Mouse (Mus musculus): ENCODE results near the gene Shroom1. TPM values are rescaled to one million over a fixed set of nuclear protein-coding genes. Genes with fewer than 3 reads are reported as not detected.

The Shroom1 gene
- total RNA-seq, 2 experiments from 2014 or later, result not detected

- ATAC-seq (replicated peaks; ENCODE audit: poor library complexity, severe bottlenecking), result no peak
These were observed 48.1 kb downstream of the Shroom1 start for GRCm38 (mm10) chr11:53505026-53505663.

- no peak for ATAC-seq (replicated peaks; ENCODE audit: poor library complexity, severe bottlenecking)
These were observed 50.2 kb downstream of the Shroom1 start for GRCm38 (mm10) chr11:53507098-53507805.

GRCm38 (mm10) chr11:53508152-53508551 lies 51.1 kb downstream of the Shroom1 start:
- ATAC-seq (replicated peaks; ENCODE audit: poor library complexity, severe bottlenecking), result no peak

- ATAC-seq (replicated peaks; ENCODE audit: poor library complexity, severe bottlenecking), result no peak
These were observed 51.6 kb downstream of the Shroom1 start for GRCm38 (mm10) chr11:53508591-53508990.

GRCm38 (mm10) chr11:53510351-53510750 lies 53.3 kb downstream of the Shroom1 start:
- no peak for ATAC-seq (replicated peaks; ENCODE audit: poor library complexity, severe bottlenecking)

DNA sequence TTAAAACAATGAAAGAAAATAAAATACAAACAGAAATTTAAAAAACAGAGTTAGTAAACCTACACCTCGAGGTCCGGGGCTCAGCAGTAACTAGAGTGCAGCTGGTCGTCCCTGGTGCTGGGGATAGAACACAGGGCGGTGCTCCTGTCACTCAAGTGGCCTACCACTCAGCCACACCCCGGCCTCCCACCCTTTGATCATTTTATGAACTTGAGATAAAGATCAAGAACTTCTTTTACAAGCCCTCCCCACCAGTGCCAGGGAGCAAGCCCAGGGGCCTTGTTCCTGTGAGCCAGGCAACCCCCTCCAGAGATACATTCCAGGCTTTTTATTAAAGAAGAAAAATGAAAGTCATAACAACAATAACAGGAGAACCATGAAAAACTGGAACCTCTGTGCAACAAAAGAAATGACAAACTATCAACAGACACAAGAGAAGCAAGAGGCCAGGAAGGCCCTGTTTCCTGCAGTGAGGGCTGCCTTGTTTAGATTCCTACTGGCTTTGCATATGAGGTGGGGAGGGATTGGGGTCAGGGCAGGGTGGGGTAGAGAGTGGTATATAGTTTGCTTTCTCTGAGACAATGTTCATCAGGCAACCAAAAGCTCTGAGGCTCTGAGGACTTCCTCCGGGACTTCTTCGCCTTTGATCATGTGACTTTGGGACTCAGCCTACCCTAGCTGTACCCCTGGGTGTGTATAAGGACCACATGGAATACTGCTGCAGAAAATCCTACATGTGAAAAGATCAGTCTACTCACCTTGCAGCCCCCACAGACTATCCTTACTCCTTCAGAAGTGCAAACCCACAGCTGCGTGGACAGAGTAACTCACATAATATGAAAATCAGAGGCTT lies 60.0 kb downstream of the Shroom1 start:
- no peak for ATAC-seq (replicated peaks; ENCODE audit: poor library complexity, severe bottlenecking)

Other genes with a start within 250 kb of the Shroom1 start
- gene Hspa4, start 156.7 kb upstream of the Shroom1 start, total RNA-seq (2014; fragmentation: Nextera tagmentation), result 120 and 123 TPM in 2 replicates
- gene Hspa4, start 156.7 kb upstream of the Shroom1 start, total RNA-seq (2017), result 507 and 516 TPM in 2 replicates
- gene Zcchc10, start 132.5 kb upstream of the Shroom1 start, total RNA-seq (2014; fragmentation: Nextera tagmentation), result 18.5 TPM in 2 replicates
- 7.4 and 10.3 TPM in 2 replicates for gene Zcchc10, start 132.5 kb upstream of the Shroom1 start, total RNA-seq (2017)
- gene Aff4, start 106.4 kb upstream of the Shroom1 start, total RNA-seq (2014; fragmentation: Nextera tagmentation), result 52.9 and 69.9 TPM in 2 replicates
- gene Aff4, start 106.4 kb upstream of the Shroom1 start, total RNA-seq (2017), result 42.4 and 95.9 TPM in 2 replicates
- not detected in 2 replicates for gene Leap2, start 34.0 kb upstream of the Shroom1 start, total RNA-seq (2014; fragmentation: Nextera tagmentation)
- not detected in 2 replicates for gene Leap2, start 34.0 kb upstream of the Shroom1 start, total RNA-seq (2017)
- gene Uqcrq, start 26.4 kb upstream of the Shroom1 start, total RNA-seq (2014; fragmentation: Nextera tagmentation), result 221 and 287 TPM in 2 replicates
- 66.7 and 91.9 TPM in 2 replicates for gene Uqcrq, start 26.4 kb upstream of the Shroom1 start, total RNA-seq (2017)
- gene Gdf9, start 26.2 kb upstream of the Shroom1 start, total RNA-seq (2014; fragmentation: Nextera tagmentation), result 1.1 and 1.2 TPM in 2 replicates
- gene Gdf9, start 26.2 kb upstream of the Shroom1 start, total RNA-seq (2017), result 0.39 and 0.57 TPM in 2 replicates
- not detected in 2 replicates for gene Gm10447, start 95 bp upstream of the Shroom1 start, total RNA-seq (2014; fragmentation: Nextera tagmentation)
- not detected in 2 replicates for gene Gm10447, start 95 bp upstream of the Shroom1 start, total RNA-seq (2017)
- not detected in 2 replicates for gene Gm9837, start 13.3 kb downstream of the Shroom1 start, total RNA-seq (2014; fragmentation: Nextera tagmentation)
- gene Gm9837, start 13.3 kb downstream of the Shroom1 start, total RNA-seq (2017), result not detected in 2 replicates
- not detected in 2 replicates for gene Gm9945, start 23.0 kb downstream of the Shroom1 start, total RNA-seq (2014; fragmentation: Nextera tagmentation)
- gene Gm9945, start 23.0 kb downstream of the Shroom1 start, total RNA-seq (2017), result not detected in 2 replicates
- gene Sowaha, start 23.1 kb downstream of the Shroom1 start, total RNA-seq (2014; fragmentation: Nextera tagmentation), result not detected in 2 replicates
- not detected in 2 replicates for gene Sowaha, start 23.1 kb downstream of the Shroom1 start, total RNA-seq (2017)
- gene Sept8, start 62.1 kb downstream of the Shroom1 start, total RNA-seq (2014; fragmentation: Nextera tagmentation), result 4.4 and 4.9 TPM in 2 replicates
- gene Sept8, start 62.1 kb downstream of the Shroom1 start, total RNA-seq (2017), result 4.4 and 5.7 TPM in 2 replicates
- 7.5 and 11.8 TPM in 2 replicates for gene Kif3a, start 110.2 kb downstream of the Shroom1 start, total RNA-seq (2014; fragmentation: Nextera tagmentation)
- gene Kif3a, start 110.2 kb downstream of the Shroom1 start, total RNA-seq (2017), result 2.4 and 5.7 TPM in 2 replicates
- 1.5 TPM in 1 of 2 replicates, not detected in the other for gene Il4, start 161.5 kb downstream of the Shroom1 start, total RNA-seq (2014; fragmentation: Nextera tagmentation)
- gene Il4, start 161.5 kb downstream of the Shroom1 start, total RNA-seq (2017), result not detected in 2 replicates
- gene Il13, start 177.5 kb downstream of the Shroom1 start, total RNA-seq (2014; fragmentation: Nextera tagmentation), result not detected in 2 replicates
- gene Il13, start 177.5 kb downstream of the Shroom1 start, total RNA-seq (2017), result not detected in 2 replicates

All from granulocyte monocyte progenitor cell, adult 5-6 weeks (primary cell).